In genomic region chr2:167010546-167010945, GRCm38 (mm10) we compare ENCODE assay signal across 34 mouse cellular contexts.
"Had no signal": no experiment of that assay in that cellular context is flagged by ENCODE, and none has a peak within 500 bp of the region (broad histone marks: within the 10 kb centered on the region; RNA-seq: fewer than 3 reads in every experiment).

No protein-coding gene starts in this region.

- ATAC-seq: hindbrain, embryonic 16.5 days; hindbrain, postnatal 0 days; inflammation-experienced regulatory T-cells, adult 6 months; intestine, embryonic 15.5 days; intestine, embryonic 16.5 days; intestine, postnatal 0 days had no signal

- H3K27ac ChIP-seq: heart, embryonic 10.5 days; heart, embryonic 13.5 days; heart, embryonic 15.5 days; hindbrain, embryonic 10.5 days; hindbrain, embryonic 12.5 days; hindbrain, embryonic 13.5 days; hindbrain, embryonic 14.5 days; hindbrain, embryonic 15.5 days; hindbrain, postnatal 0 days; intestine, embryonic 15.5 days; kidney, embryonic 15.5 days; kidney, postnatal 0 days had no signal

- DNase-seq: heart, postnatal 10 days; heart, postnatal 14 days; heart, postnatal 36 days; heart, postnatal 4 days; kidney, adult 11 months; kidney, adult 18-20 months; kidney, adult 2 months; kidney, adult 8-10 months; kidney, adult 9 months; kidney, postnatal 10 days; kidney, postnatal 14 days; kidney, postnatal 25 days; kidney, postnatal 36 days; kidney, postnatal 4 days; layer of hippocampus, adult 9-11 months; layer of hippocampus, postnatal 36 days had no signal

- H3K4me3 ChIP-seq: heart, embryonic 10.5 days; heart, embryonic 12.5 days; heart, embryonic 13.5 days; heart, embryonic 15.5 days; hindbrain, embryonic 10.5 days; hindbrain, embryonic 12.5 days; hindbrain, embryonic 13.5 days; hindbrain, embryonic 15.5 days; intestine, embryonic 15.5 days; kidney, embryonic 15.5 days; left cerebral cortex, adult 2 months had no signal
